ENCODE assay signal across 19 mouse cellular contexts in the genomic region with DNA sequence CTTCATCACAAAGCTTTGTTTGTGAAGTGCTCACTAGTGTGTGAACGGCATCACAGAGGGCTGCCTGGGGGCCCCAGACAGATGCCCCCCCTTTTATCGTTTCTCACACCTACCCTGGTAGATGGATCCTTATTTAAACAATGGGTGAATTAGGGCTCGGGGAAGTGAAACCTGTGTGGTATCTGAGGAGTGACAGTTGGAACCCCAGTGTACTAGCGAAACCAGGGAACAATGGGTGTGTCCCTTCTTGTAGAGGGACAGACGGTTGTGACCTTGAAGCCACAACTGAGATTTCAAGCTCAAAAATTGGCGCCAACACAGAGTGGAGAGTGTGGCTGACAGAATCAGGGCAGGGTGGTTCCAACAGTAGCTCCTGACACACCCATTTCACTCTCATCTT. TPM values are rescaled to one million over a fixed set of nuclear protein-coding genes. Genes with fewer than 3 reads are reported as not detected.
DNase-seq lines count a peak whose midpoint lies in the region; ATAC-seq and TF ChIP-seq lines count a peak whose summit lies in the region.
"Had no signal": no experiment of that assay in that cellular context is flagged by ENCODE, and none has a peak within 500 bp of the region (broad histone marks: within the 10 kb centered on the region; RNA-seq: fewer than 3 reads in every experiment).

No protein-coding gene starts in this region.

- no peaks in the 10 kb centered on the region for H3K36me3 ChIP-seq in liver, postnatal 0 days (replicated peaks; ENCODE audit: insufficient read depth, low read length)
- H3K36me3 ChIP-seq in kidney, embryonic 14.5 days (ENCODE audit: control insufficient read depth, insufficient read depth, low read length) = no peaks in the 10 kb centered on the region
- H3K36me3 ChIP-seq: embryonic facial prominence, embryonic 13.5 days; liver, embryonic 13.5 days had no signal

- peak; percentile 85 for TF ChIP-seq EP300 in liver, postnatal 0 days (IDR thresholded peaks at IDR 0.05; ENCODE audit: low read depth)

- no peaks in the 10 kb centered on the region for H3K9me3 ChIP-seq in liver, postnatal 0 days (ENCODE audit: low read length)
- no peaks in the 10 kb centered on the region for H3K9me3 ChIP-seq in kidney, embryonic 14.5 days (ENCODE audit: control insufficient read depth, low read length)
- H3K9me3 ChIP-seq: embryonic facial prominence, embryonic 13.5 days; liver, embryonic 13.5 days had no signal

- no peaks in the 10 kb centered on the region for H3K27me3 ChIP-seq in liver, postnatal 0 days (ENCODE audit: insufficient read depth, low read length)
- no peaks in the 10 kb centered on the region for H3K27me3 ChIP-seq in kidney, embryonic 14.5 days (ENCODE audit: control insufficient read depth, insufficient read depth, low read length)
- H3K27me3 ChIP-seq: embryonic facial prominence, embryonic 13.5 days; liver, embryonic 13.5 days; Patski had no signal

- no peak overlapping the region for H3K4me2 ChIP-seq in liver, postnatal 0 days (ENCODE audit: low read depth, low read length)
- H3K4me2 ChIP-seq in kidney, embryonic 14.5 days (replicated peaks; ENCODE audit: low read depth, low read length) = no peak overlapping the region
- H3K4me2 ChIP-seq: embryonic facial prominence, embryonic 13.5 days; heart, embryonic 11.5 days; liver, embryonic 13.5 days had no signal

- peak overlapping the region; percentile 44 for H3K27ac ChIP-seq in liver, postnatal 0 days (ENCODE audit: low read depth)
- H3K27ac ChIP-seq in kidney, embryonic 14.5 days (ENCODE audit: low read depth, low read length) = no peak overlapping the region
- H3K27ac ChIP-seq: embryonic facial prominence, embryonic 13.5 days; kidney, postnatal 0 days; liver, embryonic 13.5 days; macrophage had no signal

- peak; percentile 69 for ATAC-seq in liver, postnatal 0 days
- no peak for ATAC-seq in kidney, embryonic 14.5 days (ENCODE audit: low FRiP score, low TSS enrichment)
- ATAC-seq: midbrain, embryonic 16.5 days; Patski had no signal

- TF ChIP-seq CTCF in liver, postnatal 0 days (IDR thresholded peaks at IDR 0.05; ENCODE audit: low read depth) = no peak

- DNase-seq in lung, postnatal 25 days (ENCODE audit: low spot score) = peak; percentile 64
- no peak for DNase-seq in lung, postnatal 14 days
- DNase-seq in T-cell, adult 2 months (ENCODE audit: low spot score) = peak; percentile 44
- DNase-seq in liver, postnatal 0 days = peak; percentile 31
- peak; percentile 56 to 75 for DNase-seq in spleen, adult 18-20 months
- no peak for DNase-seq in urinary bladder, postnatal 14 days (ENCODE audit: low spot score)
- DNase-seq in urinary bladder, postnatal 25 days (ENCODE audit: low spot score) = no peak
- DNase-seq: cerebellum, adult 11-12 months; cerebellum, postnatal 36 days; gastrocnemius, postnatal 14 days; liver, embryonic 13.5 days; thymus, adult 2 months had no signal

- WGBS in liver, postnatal 0 days (ENCODE audit: insufficient replicate concordance) = 25% methylated on average over 6 of the region's 6 CpGs
- 68% methylated on average over 6 of the region's 6 CpGs for WGBS in kidney, embryonic 14.5 days

- no peak overlapping the region for H3K9ac ChIP-seq in liver, postnatal 0 days (replicated peaks)
- no peak overlapping the region for H3K9ac ChIP-seq in kidney, embryonic 14.5 days (ENCODE audit: low read depth, low read length)
- H3K9ac ChIP-seq: embryonic facial prominence, embryonic 13.5 days; liver, embryonic 13.5 days had no signal

- no peak overlapping the region for H3K4me3 ChIP-seq in liver, postnatal 0 days (ENCODE audit: low read depth, low read length)
- no peak overlapping the region for H3K4me3 ChIP-seq in kidney, embryonic 14.5 days (ENCODE audit: low read length)
- H3K4me3 ChIP-seq: embryonic facial prominence, embryonic 13.5 days; liver, embryonic 13.5 days had no signal

- 0 out of 2 replicates have a peak, but pooled peaks cover 6% of the 10 kb centered on the region for H3K4me1 ChIP-seq in liver, postnatal 0 days (ENCODE audit: insufficient read depth)
- H3K4me1 ChIP-seq in kidney, embryonic 14.5 days (ENCODE audit: control insufficient read depth, insufficient read depth, low read length) = no peaks in the 10 kb centered on the region
- H3K4me1 ChIP-seq: embryonic facial prominence, embryonic 13.5 days; liver, embryonic 13.5 days had no signal

RNA-seq across cellular contexts. Expression of a gene that starts 16.0 kb away (rescaled TPM):
- polyA plus RNA-seq in liver, postnatal 0 days (2015; fragmentation: Nextera tagmentation; extraction: Ambion mirVana) = 4.3 and 5.5 TPM in 2 replicates
- 10.7 and 13.8 TPM in 2 replicates for polyA plus RNA-seq in kidney, embryonic 14.5 days (2014; fragmentation: Nextera tagmentation; extraction: Ambion mirVana)

Comparison
In these comparisons a context has a peak if more than half of its experiments do, and no peak if none do; other contexts are left out.
1. DNase-seq: peak in lung, postnatal 25 days (single experiment), T-cell, adult 2 months (single experiment), liver, postnatal 0 days (single experiment) and spleen, adult 18-20 months (2 of 2); none in lung, postnatal 14 days (single experiment), urinary bladder, postnatal 14 days (single experiment) and urinary bladder, postnatal 25 days (single experiment).